Mouse (Mus musculus) erythroblast, embryonic 14.5 days (primary cell): Measurements from ENCODE around the gene Wfdc17.

Source experiments
- GATA1 ChIP-seq: IDR thresholded peaks from 2 replicates; pipeline ENCODE4 v1.6.1; 2012; ENCODE audit warnings: low read length, inconsistent platforms, mixed read lengths
- TAL1 ChIP-seq: IDR thresholded peaks from 3 replicates; pipeline ENCODE4 v1.6.1; 2012; ENCODE audit warnings: low read length, inconsistent platforms, mixed read lengths

DNA sequence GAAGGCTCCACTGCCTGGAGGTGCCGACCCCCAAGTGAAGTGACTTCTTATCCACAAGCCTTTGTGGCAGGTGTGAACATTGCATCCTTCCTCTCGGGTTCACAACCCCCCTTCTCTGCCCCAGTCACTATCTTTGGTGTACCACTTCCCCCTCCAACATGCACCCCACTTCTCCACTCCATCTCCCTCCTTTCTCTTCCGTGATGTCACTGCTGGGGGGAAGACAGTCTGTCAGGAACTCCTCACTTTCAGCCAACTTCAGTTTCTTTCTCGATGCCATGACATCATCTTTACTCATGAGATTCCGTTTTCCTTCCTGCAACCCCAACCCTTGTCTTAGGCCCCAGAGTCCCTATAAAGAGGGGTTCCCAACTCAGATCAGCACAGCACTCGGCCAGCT, 41.6 kb upstream of the Wfdc17 start, which contains the start of gene Ccl4:
- TF ChIP-seq TAL1 (no peak), GATA1 (no peak)
